Mouse (Mus musculus) testis, adult 2 months (tissue): ENCODE results near the gene Gm10964.

Experiments used
- CTCF ChIP-seq: fragments of 200-500 bp; IDR thresholded peaks from 2 replicates; pipeline ENCODE4 v1.5.1; 2012; ENCODE audit warnings: low read depth, mild to moderate bottlenecking, inconsistent platforms, low read length, moderate library complexity; ENCODE audit not compliant: control insufficient read depth, insufficient read depth, insufficient replicate concordance
- POLR2A ChIP-seq: fragments of 200-500 bp; IDR thresholded peaks from 2 replicates; pipeline ENCODE4 v1.6.1; 2012; ENCODE audit warnings: low read depth, mild to moderate bottlenecking, inconsistent platforms, low read length, moderate library complexity; ENCODE audit not compliant: control insufficient read depth

DNA sequence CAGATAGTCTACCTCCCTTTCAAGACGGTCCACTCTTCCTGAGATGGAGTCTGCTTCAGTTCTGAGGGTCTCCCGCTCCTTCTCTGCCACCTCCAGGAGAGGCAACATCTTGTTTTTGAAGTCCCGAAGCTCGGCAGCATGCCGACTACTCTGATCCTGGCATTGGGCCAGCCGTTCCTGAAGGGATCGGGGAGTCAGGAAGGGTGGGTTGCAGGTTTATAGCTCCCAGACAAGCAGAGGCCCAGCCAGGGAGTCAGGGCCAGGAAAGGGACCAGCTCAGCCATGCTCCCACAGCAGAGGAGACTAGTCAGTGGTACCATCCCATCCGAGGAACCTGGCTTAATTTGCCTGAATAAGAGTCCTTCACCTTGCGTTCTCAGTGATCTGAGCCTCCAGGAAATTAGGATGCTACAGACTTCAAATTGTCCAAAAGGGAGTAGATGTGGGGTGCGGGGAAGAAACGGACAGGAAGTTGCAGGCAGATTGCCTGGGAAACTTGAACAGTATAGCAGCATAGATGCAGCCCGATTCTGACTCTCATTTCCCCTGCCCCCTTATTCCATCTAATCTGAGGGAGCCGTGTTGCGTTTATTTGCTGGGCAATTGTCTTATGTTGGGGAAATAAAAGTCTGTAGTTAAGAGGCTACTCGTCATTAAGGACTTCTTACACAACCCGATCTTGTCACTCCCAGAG lies 2.0 kb upstream of the Gm10964 start:
- TF ChIP-seq CTCF = no peak
- TF ChIP-seq POLR2A = no peak
